ENCODE assay signal across 24 mouse cellular contexts in genomic region chr11:4601890-4602289, GRCm38 (mm10). TPM values are rescaled to one million over a fixed set of nuclear protein-coding genes. Genes with fewer than 3 reads are reported as not detected.
"Had no signal": no experiment of that assay in that cellular context is flagged by ENCODE, and none has a peak within 500 bp of the region (broad histone marks: within the 10 kb centered on the region; RNA-seq: fewer than 3 reads in every experiment).

No protein-coding gene starts in this region.

- ATAC-seq: lung, postnatal 0 days; midbrain, embryonic 13.5 days; midbrain, embryonic 15.5 days had no signal

- H3K9ac ChIP-seq: lung, embryonic 15.5 days; midbrain, embryonic 13.5 days; midbrain, embryonic 15.5 days; neural tube, embryonic 12.5 days had no signal

- H3K27ac ChIP-seq: lung, embryonic 15.5 days; macrophage; midbrain, embryonic 13.5 days; midbrain, embryonic 15.5 days; neural tube, embryonic 12.5 days had no signal

- H3K4me2 ChIP-seq: midbrain, embryonic 11.5 days; midbrain, embryonic 13.5 days; midbrain, embryonic 15.5 days; neural tube, embryonic 12.5 days had no signal

- H3K27me3 ChIP-seq: lung, embryonic 15.5 days; megakaryocyte, embryonic 14.5 days; midbrain, embryonic 13.5 days; midbrain, embryonic 15.5 days; neural tube, embryonic 12.5 days had no signal

- H3K36me3 ChIP-seq: lung, embryonic 15.5 days; midbrain, embryonic 13.5 days; midbrain, embryonic 15.5 days; neural tube, embryonic 12.5 days had no signal

- H3K9me3 ChIP-seq: lung, embryonic 15.5 days; megakaryocyte, embryonic 14.5 days; midbrain, embryonic 13.5 days; midbrain, embryonic 15.5 days; neural tube, embryonic 12.5 days had no signal

- H3K4me3 ChIP-seq: lung, embryonic 15.5 days; midbrain, embryonic 13.5 days; midbrain, embryonic 15.5 days; neural tube, embryonic 12.5 days had no signal

- DNase-seq: lung, adult 2 months; lung, postnatal 14 days; lung, postnatal 36 days; right cerebral cortex, postnatal 14 days; thymus, adult 18-20 months; thymus, postnatal 14 days; thymus, postnatal 36 days had no signal

RNA-seq across cellular contexts. Expression of gene Gm11032, which starts 18.0 kb away (rescaled TPM):
- total RNA-seq: megakaryocyte progenitor cell, adult 5-6 weeks; midbrain, postnatal 0 days; monocyte, adult 5-6 weeks; neutrophil, adult 5-6 weeks had no signal
- polyA plus RNA-seq: lung, adult 2 months; lung, embryonic 15.5 days; lung, postnatal 0 days; macrophage; midbrain, embryonic 11.5 days; midbrain, embryonic 13.5 days; midbrain, embryonic 15.5 days; midbrain, postnatal 0 days; neural tube, embryonic 12.5 days; neural tube, embryonic 14.5 days; spleen, adult 2 months; stomach, embryonic 14.5 days; stomach, embryonic 16.5 days; thymus, postnatal 0 days had no signal
